Mouse (Mus musculus) embryonic fibroblast, embryonic 13.5 days (primary cell): ENCODE data around the gene Pcyt2.

ENCODE experiments used
- CTCF ChIP-seq: IDR thresholded peaks from 2 replicates; pipeline ENCODE4 v1.5.1; 2011; ENCODE audit warnings: mild to moderate bottlenecking, control low read depth, low read length, moderate library complexity, borderline replicate concordance; ENCODE audit not compliant: insufficient read depth
- POLR2A ChIP-seq: IDR thresholded peaks from 2 replicates; pipeline ENCODE4 v1.6.1; 2011; ENCODE audit warnings: low read depth, mild to moderate bottlenecking, control low read depth, low read length, moderate library complexity

DNA sequence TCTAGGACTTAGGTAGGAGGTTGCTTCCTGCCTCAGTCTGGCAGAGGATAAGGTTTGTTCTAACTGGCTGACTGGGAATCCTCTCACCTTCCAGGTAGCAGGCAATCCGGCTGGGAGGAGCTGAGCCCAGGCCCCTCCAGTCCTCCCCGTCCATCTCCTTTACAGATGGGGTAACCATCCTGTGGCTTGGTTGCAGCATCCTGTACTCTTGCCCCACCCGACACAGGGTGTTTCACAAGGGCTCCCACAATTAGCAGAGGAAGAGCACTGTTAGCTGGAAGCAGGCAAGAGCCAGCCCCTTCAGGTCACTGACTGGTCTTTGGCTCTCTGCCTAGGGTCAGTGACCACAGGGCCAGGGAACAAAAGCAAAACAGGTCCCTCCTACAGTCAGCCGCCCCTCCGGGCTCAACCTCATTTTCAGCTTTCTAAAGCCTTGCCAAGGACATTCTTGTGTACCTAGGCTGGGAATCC is 12.7 kb upstream of the Pcyt2 start:
- TF ChIP-seq CTCF (no peak), POLR2A (no peak)
